Mouse (Mus musculus) ES-Bruce4 (cell line): ENCODE results near the gene Cox17. TPM values are rescaled to one million over a fixed set of nuclear protein-coding genes. Genes with fewer than 3 reads are reported as not detected.

Source experiments
- H3K27ac ChIP-seq: 2 replicates; pipeline ENCODE4 v1.5.1; 2012; ENCODE audit warnings: low read length, inconsistent platforms; ENCODE audit not compliant: insufficient read depth
- H3K27me3 ChIP-seq: 2 replicates; pipeline ENCODE4 v1.6.1; 2012; ENCODE audit warnings: mild to moderate bottlenecking, low read length, inconsistent platforms; ENCODE audit not compliant: control insufficient read depth, poor library complexity, insufficient read depth, severe bottlenecking
- H3K36me3 ChIP-seq: 2 replicates; pipeline ENCODE4 v1.6.1; 2012; ENCODE audit warnings: inconsistent platforms, mild to moderate bottlenecking, low read length, moderate library complexity; ENCODE audit not compliant: control insufficient read depth, poor library complexity, insufficient read depth, severe bottlenecking
- H3K4me1 ChIP-seq: one replicate; pipeline ENCODE4 v1.8.1; 2011; ENCODE audit warnings: low read length; ENCODE audit not compliant: control insufficient read depth, insufficient read depth
- H3K4me3 ChIP-seq: 2 replicates; pipeline ENCODE4 v1.5.1; 2011; ENCODE audit warnings: low read depth, mild to moderate bottlenecking, low read length
- H3K9ac ChIP-seq: 2 replicates; pipeline ENCODE4 v1.6.1; 2012; ENCODE audit warnings: low read depth, mild to moderate bottlenecking, inconsistent platforms; ENCODE audit not compliant: poor library complexity, severe bottlenecking
- H3K9me3 ChIP-seq: replicated peaks from 2 replicates; pipeline ENCODE4 v1.6.1; 2012; ENCODE audit warnings: mild to moderate bottlenecking, low read length, inconsistent platforms; ENCODE audit not compliant: control insufficient read depth, poor library complexity, insufficient read depth, severe bottlenecking
- CTCF ChIP-seq: IDR thresholded peaks from one replicate; pipeline ENCODE4 v1.8.1; 2011; ENCODE audit warnings: low read depth, low read length
- EP300 ChIP-seq: IDR thresholded peaks from 2 replicates; pipeline ENCODE4 v1.6.1; 2011; ENCODE audit warnings: low read depth, low read length; ENCODE audit not compliant: insufficient read depth
- POLR2A ChIP-seq: IDR thresholded peaks from one replicate; pipeline ENCODE4 v1.8.1; 2011; ENCODE audit warnings: low read length; ENCODE audit not compliant: insufficient read depth
- polyA plus RNA-seq: library from polyadenylated mRNA; stranded (reverse); fragments of >200 nt; gene quantifications from 2 replicates; pipeline ENCODE4 v1.2.4, GENCODE M21; 2011; ENCODE audit warnings: low read depth; ENCODE audit not compliant: missing spikeins, insufficient read depth, insufficient read length

Gene Cox17
- polyA plus RNA-seq, 1 experiment = 226 TPM

- peaks cover 13% of the 10 kb centered on the region for H3K36me3 ChIP-seq
- no peaks in the 10 kb centered on the region for H3K4me1 ChIP-seq
Measured at GRCm38 (mm10) chr16:38344941-38345725, 1.7 kb upstream of the Cox17 start.

GRCm38 (mm10) chr16:38347588-38347987 lies 797 bp downstream of the Cox17 start:
- no peak overlapping the region for H3K27ac ChIP-seq
- H3K36me3 ChIP-seq = peaks cover 28% of the 10 kb centered on the region
- H3K4me3 ChIP-seq = peak overlapping the region; percentile 99
- no peaks in the 10 kb centered on the region for H3K9me3 ChIP-seq
- no peak for TF ChIP-seq POLR2A
- no peak for TF ChIP-seq EP300
- no peak for TF ChIP-seq CTCF
- no peaks in the 10 kb centered on the region for H3K27me3 ChIP-seq
- H3K4me1 ChIP-seq = no peaks in the 10 kb centered on the region
- peak overlapping the region; percentile 65 for H3K9ac ChIP-seq

More at GRCm38 (mm10) chr16:38344941-38345725, 1.7 kb upstream of the Cox17 start:
- Histone ChIP-seq H3K27ac (no peak overlapping the region), H3K9me3 (no peaks in the 10 kb centered on the region), H3K4me3 (no peak overlapping the region), H3K27me3 (no peaks in the 10 kb centered on the region), H3K9ac (no peak overlapping the region)
- TF ChIP-seq POLR2A (no peak), CTCF (no peak), EP300 (no peak)

- H3K9me3 ChIP-seq = no peaks in the 10 kb centered on the region
- H3K27me3 ChIP-seq = no peaks in the 10 kb centered on the region
- no peaks in the 10 kb centered on the region for H3K4me1 ChIP-seq
- no peak overlapping the region for H3K27ac ChIP-seq
- H3K36me3 ChIP-seq = peaks cover 28% of the 10 kb centered on the region
- no peak overlapping the region for H3K4me3 ChIP-seq
- no peak for TF ChIP-seq CTCF
- no peak overlapping the region; the same call in 1 of the 2 replicates for H3K9ac ChIP-seq
Measured at GRCm38 (mm10) chr16:38348217-38348761, 1.5 kb downstream of the Cox17 start.

- Histone ChIP-seq H3K9me3 (no peaks in the 10 kb centered on the region), H3K27me3 (no peaks in the 10 kb centered on the region), H3K36me3 (peaks cover 30% of the 10 kb centered on the region), H3K9ac (no peak overlapping the region), H3K4me3 (no peak overlapping the region), H3K4me1 (no peaks in the 10 kb centered on the region), H3K27ac (no peak overlapping the region)
- TF ChIP-seq CTCF (no peak), EP300 (no peak), POLR2A (no peak)
Measured at GRCm38 (mm10) chr16:38349881-38350280, 3.1 kb downstream of the Cox17 start.

- Histone ChIP-seq H3K9me3 (no peaks in the 10 kb centered on the region), H3K27me3 (no peaks in the 10 kb centered on the region), H3K4me3 (no peak overlapping the region), H3K36me3 (peaks cover 30% of the 10 kb centered on the region), H3K4me1 (no peaks in the 10 kb centered on the region), H3K27ac (no peak overlapping the region), H3K9ac (no peak overlapping the region)
- TF ChIP-seq CTCF (no peak), POLR2A (no peak), EP300 (no peak)
Measured at GRCm38 (mm10) chr16:38350361-38350855, 3.6 kb downstream of the Cox17 start.

GRCm38 (mm10) chr16:38350939-38351338 lies 4.1 kb downstream of the Cox17 start:
- Histone ChIP-seq H3K4me3 (no peak overlapping the region), H3K36me3 (peaks cover 30% of the 10 kb centered on the region), H3K9ac (no peak overlapping the region), H3K4me1 (no peaks in the 10 kb centered on the region), H3K27ac (no peak overlapping the region), H3K27me3 (no peaks in the 10 kb centered on the region), H3K9me3 (no peaks in the 10 kb centered on the region)
- TF ChIP-seq EP300 (no peak), POLR2A (no peak), CTCF (no peak)
